Mouse (Mus musculus) induced T-regulatory cell, adult 2 months (primary cell): Measurements from ENCODE around the gene Dmgdh.

ENCODE experiments used
- DNase-seq: peaks from one replicate; pipeline ENCODE4 v3.0.0-alpha.2; 2012; ENCODE audit warnings: low read depth

Gene Dmgdh

DNA sequence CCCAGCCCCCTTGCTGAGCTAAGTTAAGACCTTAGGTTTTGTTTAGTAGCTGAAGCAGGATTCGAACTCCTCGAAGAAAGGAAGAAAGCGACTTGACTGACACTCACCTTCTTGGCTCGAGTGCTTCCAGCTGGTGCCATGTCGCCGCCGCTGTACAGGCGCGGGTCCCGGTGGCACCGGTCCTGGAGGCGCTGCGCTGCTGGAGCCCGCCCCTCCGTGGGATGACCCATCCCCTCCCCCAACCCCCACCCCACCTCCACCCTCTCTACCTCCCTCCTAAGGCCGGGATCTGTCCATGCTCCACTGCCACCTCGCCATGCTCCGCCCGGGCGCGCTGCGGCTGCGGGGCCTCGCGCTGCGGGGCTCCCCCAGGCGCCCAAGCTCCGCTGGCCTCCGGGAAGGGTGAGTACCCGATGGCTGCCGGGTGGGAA lies at the start of gene Dmgdh, which contains the start of gene Bhmt2:
TSS of gene Dmgdh (plus strand) at position 303 of the 431 bp plus-strand sequence.
TSS of gene Bhmt2 (minus strand) at position 172 of the 431 bp plus-strand sequence.
- no peak for DNase-seq

DNA sequence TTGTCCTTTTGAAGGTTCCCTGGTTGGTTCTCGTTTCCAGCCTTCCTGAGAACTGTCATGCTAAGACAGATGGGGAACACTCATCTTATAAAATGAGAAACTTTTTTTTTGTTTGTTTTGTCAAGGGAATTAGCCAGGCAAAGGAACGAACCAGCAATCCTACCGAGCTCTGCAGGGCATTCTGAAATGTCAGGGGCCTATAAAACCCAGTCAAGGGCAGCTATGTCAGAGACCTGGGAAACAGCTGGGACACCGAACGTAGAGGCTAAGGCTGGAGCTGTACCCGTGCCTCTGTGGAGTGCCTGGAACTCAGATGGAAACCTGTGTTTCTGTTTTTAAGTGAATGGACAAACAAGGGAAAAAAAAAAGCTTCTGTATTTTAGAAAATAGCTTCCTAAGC lies 45.4 kb upstream of the Dmgdh start:
- DNase-seq, result no peak

DNA sequence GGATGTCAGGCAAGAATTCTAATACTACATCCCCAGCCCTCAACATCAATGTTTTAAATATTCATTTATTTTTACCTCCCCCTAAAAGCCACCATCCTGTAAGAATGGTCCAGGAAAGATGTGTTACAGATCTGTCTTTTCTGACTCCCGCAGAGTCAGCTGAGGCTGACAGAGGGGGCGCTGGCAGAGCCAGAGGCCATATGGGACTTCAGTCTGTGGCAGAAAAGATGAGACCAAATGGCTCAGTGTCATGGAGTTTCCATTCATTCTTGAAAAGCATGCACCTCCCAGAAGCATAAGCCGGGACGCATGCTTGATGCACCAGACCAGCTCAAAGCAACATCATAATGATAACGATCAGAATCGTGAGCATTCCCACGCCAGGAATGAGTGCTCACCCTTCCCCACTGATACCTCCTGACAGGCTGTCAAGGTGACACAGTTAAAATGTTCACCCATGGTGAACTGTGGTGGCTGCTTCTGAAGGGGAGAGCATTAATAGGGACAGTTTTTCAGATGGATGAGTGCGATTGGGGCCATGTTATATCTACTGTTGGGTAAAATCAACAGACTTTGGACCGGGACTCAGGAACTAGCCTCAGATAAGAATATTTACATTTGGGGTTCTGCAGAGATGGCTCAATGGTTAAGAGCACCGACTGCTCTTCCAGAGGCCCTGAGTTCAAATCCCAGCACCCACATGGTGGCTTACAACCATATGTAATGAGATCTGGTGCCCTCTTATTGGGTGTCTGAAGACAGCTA lies 43.1 kb upstream of the Dmgdh start:
- no peak for DNase-seq

DNA sequence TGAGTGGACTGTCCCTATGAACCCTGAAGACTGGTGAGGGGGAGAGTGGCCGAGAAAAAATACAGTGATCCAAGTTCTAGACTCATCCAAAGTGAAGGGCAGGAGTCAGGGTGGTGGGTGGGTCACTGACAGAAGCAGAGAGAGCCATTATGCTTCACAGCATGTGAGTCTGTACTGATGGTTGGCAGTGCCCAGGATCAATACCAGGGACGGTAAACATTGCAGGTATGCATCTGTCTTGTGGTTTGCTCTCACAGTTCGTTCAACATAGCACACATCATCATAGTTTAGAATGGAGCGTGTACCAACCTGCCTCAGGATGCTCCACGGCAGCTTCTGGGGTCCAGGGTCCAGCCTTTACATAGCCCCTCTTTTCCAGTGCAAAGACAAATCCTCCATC lies 41.3 kb upstream of the Dmgdh start:
- DNase-seq, result no peak

DNA sequence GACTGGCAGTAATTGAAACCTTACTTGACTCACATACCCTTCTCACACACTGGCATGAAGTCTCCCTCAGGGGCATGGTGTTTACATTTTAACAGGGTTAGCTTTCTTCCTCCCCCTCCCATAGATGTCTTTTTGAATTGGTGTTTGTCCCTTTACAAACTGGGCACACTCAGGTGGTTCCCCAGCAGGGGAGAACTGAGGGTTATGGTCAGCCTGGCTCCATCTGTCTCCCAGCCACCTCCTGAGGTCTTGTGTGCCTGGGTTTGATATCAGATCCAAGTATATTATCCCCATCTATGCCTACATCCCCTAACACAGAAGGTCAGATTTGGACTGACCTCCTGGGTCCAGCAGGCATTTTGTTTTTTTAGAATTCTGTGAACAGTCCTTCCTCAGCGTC lies 37.7 kb upstream of the Dmgdh start:
- DNase-seq, result no peak

DNA sequence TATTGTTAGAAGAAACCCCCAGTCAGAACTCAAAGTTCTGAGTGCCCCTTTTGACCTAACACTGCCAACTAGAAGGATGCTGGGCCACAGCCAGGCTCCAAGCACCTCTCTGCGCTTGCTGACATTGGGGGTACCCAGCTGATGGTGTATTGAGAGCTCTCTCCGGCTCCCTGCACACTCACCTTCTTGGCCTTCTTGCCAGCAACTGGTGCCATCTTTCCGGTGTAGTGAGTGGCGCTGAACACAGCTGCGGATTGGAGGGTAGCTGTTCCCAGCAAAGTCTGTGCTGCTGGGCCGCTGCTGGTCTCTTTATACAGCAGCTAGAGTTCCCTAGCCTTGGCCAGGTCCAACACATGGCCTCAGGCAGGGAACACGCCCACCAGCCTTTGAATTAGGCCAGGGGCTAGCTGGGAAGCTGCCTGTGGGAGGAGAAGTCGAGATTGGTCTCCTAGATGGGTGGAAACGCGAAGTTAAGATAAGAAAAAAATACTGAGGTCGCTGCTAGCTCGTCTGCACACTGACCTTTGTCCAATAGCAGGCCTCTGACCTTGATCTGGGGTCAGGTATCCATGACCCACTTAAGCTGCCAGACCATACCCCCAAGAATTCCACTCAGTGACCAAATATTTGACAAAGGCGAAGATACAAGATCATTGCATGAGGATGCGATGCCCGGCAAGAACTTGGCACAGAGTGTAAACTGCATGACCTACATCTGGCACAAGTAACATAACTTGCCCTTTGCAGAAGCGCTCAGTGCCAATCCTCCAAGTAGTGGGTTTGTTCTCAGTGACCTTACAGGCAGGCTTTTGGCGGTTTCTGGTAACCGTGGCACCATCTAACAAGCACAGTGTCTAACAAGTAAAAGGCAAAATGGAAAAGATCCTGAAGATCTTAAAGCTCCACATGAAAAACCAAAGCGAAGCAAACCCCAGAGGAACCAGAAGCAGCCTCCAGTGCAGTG lies 36.7 kb upstream of the Dmgdh start, which contains the start of gene Bhmt:
TSS of gene Bhmt (minus strand) at position 680 of the 964 bp plus-strand sequence.
- no peak for DNase-seq

DNA sequence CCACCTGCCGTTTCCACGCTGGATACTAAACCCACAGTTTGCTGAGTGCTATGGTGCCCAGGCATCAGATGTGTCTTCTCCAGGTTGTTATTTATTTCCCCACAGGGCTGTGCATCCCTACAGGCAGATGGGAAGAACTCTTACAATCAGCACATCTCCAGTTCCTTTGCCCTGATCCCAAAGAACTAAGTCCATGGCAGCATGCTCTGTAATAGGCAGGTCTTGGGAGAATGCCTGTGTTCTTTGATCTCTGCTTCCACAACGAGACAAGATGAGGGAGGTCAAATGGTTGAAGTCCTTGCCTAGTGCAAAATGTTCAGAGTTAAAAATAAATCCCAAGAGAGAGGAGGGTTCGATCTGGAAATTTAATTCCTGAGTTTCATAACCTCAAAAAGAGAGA lies 34.6 kb upstream of the Dmgdh start:
- no peak for DNase-seq

DNA sequence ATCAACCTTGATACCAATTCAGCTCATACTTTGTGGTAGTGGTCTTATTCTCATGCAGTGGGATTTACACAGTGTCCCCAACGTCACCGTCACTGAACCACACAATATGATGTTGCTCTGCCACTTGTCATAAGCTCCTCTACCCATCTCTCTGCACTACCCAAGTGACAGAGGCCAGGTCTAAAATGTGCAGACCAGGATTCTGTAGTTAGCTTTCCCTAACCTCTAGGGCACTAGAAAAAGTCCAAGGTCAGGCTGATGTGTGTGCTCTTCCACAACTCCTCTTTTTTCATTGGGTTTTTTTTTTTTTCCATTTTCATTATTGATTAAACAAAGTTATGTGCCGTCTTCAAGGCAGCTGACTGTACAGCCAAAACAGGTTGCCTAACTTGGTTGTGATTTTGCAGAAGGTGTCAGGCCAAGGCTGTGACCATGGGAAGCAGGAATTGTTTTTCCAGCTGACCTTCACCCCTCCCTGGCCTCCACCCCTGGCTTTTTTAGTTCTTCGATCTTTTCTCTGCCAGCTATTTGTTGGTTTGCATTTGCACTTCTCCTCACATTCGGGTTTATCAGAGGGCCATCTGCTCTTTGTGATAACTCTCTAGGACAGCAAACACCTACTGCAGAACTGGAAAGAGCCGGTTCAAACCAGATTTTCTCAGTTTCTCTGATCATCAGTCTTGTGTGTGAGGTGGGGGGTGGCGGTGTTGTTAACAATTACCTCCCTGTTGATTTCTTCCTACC lies 25.7 kb upstream of the Dmgdh start:
- no peak for DNase-seq

DNA sequence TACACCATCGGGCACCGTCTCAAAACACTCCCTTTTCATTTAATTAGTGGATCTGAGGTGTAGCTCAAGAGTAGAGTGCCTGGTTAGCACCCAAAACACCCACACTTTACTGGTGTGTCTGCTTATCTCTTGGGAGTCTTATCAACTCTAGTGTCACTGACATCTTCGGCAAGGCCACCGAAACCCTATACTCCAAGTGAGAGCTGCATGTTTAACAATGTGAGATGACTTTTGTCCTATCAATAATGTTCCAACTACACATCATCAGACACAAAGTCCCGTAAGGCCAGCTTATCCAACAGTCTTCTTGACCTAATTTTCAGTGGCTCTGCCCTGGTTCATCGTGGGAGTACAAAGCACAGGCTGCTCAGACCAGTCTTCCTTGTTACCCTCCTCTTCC lies 20.9 kb upstream of the Dmgdh start:
- no peak for DNase-seq

DNA sequence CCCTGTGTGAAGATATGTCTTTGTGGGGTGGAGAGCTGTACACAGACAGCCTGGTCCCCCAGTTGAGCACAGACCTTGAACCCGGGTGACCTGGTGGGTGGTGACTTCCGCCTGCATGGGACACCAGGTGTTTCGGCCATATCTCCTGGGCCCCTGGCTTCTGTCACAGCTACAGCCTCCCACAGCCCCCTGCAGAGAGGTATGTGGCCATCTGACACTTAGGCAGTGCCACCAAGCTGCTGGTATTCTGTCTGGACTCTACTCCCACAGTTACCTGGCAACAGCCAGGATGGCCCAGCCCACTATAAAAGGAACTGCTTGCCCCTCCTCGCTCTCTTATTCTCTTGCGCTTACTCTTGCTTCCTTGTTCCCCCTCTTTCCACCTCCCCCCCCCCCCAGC lies 16.3 kb upstream of the Dmgdh start:
- no peak for DNase-seq

DNA sequence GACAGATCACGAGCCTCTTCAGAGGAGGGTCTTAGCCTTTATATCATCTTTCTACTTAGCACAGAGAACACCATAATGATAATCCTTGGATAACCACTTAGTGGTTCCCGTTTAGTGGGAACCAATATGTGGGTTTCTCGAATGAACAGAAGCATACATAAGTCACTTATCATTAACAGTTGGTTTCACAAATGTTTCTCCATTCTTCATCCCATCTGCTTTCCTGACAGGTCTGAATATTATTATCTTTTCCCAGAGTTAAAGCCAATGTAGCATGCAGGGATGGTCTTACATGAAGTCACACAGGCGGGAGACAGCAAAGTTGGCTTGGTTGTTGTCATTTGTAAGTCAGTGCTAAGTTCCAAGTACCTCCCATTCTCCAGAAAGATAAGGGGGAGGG lies 6.6 kb upstream of the Dmgdh start:
- no peak for DNase-seq

DNA sequence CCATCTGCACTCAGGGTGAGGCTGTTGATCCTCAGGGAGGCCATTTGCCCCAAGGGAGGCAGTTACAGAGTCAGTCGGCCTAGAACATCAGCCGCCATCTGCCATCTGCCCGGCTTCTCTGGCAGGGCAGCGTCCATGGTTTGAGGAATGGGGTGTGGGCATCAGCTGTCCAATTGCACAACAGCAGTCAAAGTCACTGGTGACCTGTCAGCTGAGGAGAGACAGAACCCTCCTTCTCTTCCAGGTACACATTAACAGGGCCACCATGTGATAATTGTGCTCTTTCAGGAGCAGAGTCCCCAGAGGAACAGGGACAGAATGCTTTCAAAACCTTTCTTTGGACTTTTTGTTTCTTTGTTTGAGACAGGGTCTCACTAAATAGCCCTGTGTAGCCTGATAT lies 1.9 kb upstream of the Dmgdh start:
- no peak for DNase-seq

DNA sequence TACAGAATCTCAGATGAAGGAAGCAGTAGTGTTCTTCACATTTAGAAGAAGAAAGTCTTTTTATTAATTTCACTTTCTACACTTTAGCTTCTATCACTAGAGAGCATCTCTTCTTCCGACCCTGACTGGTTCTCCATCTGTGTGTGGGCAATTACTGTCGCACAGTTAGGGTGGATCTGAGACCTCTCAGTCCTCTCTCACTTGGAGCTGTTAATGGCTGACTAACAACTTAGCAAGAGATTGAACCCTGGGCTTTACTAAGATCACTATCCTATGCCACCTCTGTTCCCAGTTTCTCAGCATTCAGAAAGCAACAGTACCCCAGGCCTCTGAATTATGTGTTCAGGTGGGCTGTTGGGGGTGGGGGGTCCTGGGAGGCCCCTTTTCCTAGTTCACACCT lies 937 bp upstream of the Dmgdh start:
- no peak for DNase-seq

DNA sequence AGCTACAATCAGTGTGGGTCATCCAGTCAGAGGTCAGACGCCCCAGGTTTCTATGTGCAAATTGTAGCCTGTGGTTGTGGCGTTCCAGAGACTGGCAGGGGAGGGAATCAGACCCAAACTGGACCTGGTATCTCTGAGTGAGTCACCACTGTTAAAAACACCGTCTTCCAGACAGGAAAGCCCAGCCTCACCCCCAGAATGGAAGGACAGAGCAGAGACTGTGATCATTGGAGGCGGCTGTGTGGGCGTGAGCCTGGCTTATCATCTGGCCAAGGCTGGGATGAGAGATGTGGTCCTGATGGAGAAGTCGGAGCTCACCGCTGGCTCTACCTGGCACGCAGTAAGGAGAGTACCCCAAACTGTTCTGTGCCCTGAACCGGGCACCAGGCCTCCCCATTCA lies 2.6 kb downstream of the Dmgdh start:
- DNase-seq, result no peak

DNA sequence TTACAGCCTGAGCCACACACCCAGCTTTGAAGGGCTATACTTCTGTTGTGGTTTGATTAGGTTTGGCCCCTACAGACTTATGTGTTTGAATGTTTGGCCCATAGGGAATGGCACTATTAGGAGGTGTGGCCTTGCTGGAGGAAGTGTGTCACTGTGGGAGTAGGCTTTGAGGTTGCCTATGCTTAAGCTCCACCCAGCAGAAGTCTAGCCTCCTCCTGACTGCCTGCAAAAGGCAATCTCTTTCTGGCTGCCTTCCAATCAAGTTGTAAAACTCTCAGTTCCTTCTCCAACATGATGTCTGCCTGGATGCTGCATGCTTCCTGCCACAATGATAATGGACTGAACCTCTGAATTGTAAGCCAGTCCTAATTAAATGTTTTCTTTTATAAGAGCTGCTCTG lies 9.1 kb downstream of the Dmgdh start:
- no peak for DNase-seq

DNA sequence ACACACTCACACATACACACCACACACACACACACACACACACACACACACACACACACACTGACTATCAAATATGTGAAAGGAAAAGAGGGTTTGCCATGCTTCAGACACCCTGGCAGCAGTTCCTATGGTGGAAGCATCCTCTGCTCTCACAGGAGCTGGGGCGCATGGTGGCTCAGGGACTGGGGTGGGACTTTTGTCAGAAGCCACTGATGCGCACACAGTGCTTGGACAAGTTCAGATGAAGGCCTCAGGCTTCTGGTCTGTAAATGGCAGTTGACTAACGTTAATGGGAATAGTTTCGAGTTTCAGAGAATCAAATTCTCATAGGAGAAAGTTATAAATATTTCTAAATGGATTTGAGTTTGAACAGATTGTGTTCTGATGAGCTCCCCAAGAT lies 11.0 kb downstream of the Dmgdh start:
- no peak for DNase-seq

DNA sequence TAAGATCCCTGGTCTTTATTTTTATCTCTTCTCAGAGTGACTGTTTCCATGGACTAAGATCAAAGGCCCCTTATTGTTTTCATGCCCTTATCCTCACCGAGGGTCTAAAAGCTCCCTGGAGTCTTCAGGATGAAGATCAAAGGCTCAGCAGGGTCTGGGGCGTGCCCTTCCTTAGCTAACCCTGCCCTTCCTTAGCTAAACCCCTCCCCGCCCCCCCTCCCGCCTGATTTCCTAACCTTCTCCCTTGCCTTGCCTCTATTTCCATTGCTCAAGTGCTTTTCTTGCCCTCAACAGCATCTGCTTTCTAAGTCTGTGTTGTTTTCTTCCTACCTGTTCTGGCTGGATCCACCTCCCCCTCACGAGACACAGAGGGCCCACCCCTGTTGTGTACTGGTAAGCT lies 13.1 kb downstream of the Dmgdh start:
- no peak for DNase-seq

DNA sequence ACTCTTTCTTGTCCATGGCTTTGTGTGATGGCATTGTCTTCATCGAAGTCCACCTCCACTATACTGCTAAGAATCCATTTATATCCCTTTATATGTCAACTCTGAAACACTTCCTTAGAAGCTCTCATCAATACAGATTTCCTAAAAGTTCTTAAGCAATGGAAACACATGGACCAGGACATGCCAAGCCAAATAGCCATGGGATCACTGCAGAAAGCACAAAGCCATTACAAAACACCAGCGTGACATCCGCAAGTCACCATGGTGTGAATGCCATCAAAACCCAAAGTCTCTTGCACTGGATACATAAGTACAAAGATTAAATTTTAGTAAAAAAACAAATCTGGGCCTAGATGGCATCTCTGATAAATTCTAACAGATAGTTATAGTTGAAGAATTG lies 15.3 kb downstream of the Dmgdh start:
- no peak for DNase-seq

DNA sequence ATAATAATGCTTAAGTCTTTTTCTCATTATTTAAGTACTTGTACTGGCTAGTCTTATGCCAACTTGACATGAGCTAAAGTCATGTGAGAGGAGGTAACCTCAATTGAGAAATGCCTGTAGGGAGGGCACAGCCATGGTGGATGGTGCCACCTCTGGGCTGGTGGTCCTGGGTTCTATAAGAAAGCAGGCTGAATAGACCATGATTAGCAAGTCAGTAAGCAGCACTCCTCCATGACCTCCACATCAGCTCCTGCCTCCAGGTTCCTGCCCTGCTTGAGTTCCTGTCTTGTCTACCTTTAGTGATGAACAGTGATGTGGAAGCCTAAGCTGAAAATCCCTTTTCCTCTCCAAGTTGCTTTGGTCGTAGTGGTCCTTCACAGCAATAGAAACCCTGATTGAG lies 16.6 kb downstream of the Dmgdh start:
- DNase-seq, result no peak

DNA sequence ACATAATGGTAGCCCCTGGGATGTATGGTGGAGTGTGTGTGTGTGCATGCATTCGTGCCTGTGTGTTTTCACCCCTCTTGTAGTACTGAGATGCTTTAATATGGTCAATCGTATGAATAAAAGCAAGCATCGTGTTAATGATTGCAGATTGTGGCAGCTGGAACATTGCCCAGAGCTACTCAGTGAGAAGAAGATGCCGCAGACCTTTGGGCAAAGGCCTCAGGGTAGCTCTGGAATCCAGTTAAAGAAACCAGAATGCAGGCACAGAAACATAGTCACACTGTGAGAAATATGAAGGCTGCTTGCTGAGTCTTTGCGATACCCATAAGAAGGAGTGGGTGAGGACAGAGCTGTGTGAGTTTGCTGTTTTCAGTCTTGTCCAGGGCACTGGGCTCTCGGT lies 24.6 kb downstream of the Dmgdh start:
- DNase-seq, result no peak

DNA sequence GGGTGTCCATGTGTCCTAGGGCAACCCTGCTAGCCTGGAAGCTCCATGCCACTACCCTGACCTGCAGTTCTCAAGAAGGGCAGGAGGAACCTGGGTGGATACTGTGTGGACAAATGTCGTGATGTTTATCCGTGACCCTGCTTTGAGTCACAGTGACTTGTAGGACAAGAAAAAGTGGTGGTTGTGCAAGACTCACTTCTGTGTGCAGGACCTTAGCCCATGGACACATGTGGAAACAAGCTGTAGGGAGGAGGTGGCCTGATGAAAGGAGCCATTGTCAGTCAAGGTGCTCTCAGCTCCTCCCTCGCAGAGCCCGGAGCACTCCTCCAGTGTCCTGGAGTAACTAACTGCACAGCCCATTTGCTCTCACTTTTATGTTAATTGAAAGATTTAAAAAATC lies 31.5 kb downstream of the Dmgdh start:
- DNase-seq, result no peak

DNA sequence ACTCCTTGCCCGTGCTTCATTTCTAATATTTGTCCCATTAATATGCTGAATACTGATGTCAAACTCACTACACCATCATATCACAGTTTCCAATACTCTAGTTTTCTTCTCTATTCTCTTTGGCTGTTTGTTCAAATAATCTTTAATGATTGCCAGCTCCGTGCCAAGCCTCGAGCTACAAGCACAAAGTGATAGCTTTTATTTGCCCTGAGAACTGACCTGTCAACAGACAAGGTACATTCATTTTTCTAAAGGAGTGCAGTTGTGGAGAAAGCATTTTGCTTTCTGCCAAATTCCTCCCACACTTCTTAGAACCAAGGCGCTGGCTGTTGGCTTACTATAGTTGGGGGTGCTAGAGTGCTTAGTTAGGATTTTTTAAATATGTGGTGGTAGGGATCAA lies 33.0 kb downstream of the Dmgdh start:
- no peak for DNase-seq
